Mouse (Mus musculus): ENCODE results near the gene Urgcp.
"Not testable (repeated sequence)": the region's sequence is repeated elsewhere in the genome, so short reads cannot be mapped to it uniquely, and the experiment has no call there.

Gene Urgcp

DNA sequence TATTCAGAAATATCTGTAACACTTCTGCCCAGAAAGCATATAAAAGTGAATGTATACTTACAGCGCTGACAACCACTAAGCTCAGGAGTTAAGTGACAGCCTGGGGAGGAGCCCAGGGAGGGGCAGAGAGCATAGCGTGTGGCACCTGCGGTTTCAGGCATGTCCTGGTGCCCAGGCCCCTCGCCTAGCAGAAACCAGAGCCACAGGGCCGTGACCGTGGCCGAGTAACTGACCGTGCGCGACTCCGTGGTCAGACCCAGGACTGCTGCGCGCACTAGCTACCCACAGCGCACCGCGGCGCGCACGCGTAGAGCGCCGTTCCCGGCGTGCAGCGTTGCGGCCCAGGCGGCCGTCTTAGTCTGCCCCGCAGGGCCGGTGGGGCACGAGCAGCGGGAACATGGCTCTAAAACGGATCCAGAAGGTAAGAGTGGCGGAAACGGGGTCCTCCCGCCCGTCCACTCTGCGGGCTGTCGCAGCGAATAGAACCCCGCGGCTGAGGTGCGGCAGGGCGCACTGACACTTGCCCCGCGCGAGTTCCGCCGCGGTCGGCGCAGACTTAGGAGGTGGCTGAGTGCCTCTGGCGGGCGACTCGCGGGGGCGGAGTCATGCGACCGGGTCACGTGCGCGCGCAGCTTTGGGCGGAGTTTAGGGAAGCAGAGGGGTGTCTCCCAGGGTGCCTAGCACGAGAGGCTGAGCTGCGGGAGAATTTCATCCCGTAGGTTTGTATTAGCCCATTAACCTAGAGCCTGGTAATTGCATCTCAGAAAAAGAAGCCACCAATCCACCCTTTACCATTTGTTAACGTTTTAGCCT, at the start of gene Urgcp:
Gene Urgcp, minus strand, starts transcription at position 557 of the 813 bp plus-strand sequence.
- DNase-seq, result peak; percentile 95

DNA sequence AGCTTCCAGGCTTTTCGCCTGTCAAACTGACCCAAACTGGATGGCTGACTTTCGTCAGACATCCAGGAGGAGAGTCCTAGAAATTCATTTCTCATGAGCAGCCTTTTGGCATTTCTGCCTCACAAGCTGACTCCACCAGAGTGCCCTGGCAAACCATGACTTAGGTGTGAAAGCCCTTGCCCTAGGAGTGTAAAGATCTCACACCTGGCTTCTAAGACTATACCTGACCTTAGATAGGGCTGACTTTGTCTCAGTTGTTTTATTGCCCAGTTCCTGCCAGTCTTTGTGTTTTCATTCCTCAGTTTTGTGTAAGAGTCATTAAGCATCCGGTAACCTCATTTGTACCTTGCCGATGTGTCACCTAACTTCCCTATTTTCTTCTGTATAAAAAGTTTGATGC, 47.3 kb upstream of the Urgcp start:
- not testable (repeated sequence) for DNase-seq

DNA sequence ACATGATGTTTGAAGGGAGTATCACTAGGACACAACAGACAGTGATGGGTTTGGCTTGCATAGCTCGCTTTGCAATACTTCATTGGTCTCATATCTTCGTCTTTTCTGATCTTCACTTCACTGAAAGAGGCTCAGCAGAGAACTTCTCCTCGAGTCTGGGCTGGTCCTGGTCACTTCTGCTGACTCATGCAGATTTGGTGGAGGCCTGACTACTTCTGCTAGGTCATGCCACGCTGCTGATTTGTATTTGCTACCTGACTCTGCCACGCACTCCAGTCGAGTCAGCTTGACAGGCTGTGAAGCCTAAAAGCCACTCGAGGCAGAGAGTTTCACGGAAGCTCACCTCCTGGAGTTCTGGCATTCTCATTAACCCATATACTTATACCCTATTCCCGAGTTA, 45.8 kb upstream of the Urgcp start:
- no peak for DNase-seq

DNA sequence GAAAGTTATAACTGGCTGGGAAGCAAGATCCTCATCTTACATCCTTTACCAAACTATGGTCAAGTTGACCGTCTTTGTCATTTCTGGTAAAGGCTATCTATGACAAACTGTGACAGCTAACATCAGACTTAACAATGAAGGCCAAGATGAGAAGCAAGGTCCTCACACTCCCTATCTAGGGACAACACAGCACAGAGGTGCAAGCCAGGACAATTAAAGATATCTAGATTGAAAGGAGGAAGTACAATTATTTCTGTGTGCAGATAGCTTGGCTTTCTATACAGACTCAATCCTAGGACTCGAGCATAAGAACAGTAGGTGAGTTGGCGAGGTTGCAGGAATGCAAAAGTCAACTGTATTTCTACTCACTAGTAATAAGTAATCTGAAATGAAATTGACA, 43.5 kb upstream of the Urgcp start:
- no peak for DNase-seq

DNA sequence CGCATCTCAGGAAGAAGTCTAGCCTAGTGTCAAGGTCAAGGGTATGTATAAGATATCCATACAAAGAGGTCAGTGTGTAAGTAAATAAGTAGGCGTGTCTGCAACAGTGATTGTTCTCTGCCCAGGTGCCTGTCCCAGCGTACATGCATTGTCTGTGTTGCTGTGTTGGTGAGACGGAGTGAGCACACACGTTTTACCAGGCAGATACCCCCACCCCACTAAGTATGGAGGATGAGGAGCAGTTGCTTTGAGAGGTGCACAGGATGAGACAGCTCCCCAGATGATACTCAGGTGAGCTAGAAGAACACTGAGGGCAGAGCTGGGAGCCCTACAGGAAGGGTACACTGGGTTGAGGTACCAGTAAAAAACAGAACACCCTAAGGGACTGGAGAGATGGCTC, 42.0 kb upstream of the Urgcp start:
- no peak for DNase-seq

- DNase-seq, result peak; percentile 17
Observed at GRCm38 (mm10) chr11:5803551-5803981, 41.4 kb upstream of the Urgcp start, which contains the start of gene Pgam2. Gene Pgam2, minus strand, starts transcription at chr11:5803733.

- no peak for DNase-seq
Observed at GRCm38 (mm10) chr11:5802457-5803217, 40.5 kb upstream of the Urgcp start.

DNA sequence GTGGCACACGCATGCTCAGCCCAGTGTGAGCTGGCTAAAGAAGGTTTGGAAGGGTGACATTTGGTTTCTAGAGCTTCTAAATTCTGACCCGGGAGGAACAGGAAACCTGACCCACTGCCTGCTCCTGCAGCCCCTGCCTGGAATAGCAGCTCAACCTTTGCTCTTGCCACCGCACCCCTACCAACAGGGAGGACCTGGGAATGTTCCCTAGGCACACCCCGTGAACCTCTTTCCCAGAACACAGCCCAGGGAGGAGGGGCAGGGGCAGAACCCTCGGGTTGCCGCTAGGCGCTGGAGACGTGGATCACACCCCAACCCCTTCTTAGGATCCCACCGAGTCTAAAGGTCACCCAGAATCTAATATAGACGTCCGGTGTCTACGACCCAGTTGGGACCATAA, 39.8 kb upstream of the Urgcp start:
- no peak for DNase-seq

GRCm38 (mm10) chr11:5801511-5801910, 39.3 kb upstream of the Urgcp start:
- DNase-seq, result no peak

GRCm38 (mm10) chr11:5799621-5800490, 37.7 kb upstream of the Urgcp start:
- DNase-seq, result peak; percentile 23

GRCm38 (mm10) chr11:5797928-5798327, 35.8 kb upstream of the Urgcp start:
- peak; percentile 42 for DNase-seq

DNA sequence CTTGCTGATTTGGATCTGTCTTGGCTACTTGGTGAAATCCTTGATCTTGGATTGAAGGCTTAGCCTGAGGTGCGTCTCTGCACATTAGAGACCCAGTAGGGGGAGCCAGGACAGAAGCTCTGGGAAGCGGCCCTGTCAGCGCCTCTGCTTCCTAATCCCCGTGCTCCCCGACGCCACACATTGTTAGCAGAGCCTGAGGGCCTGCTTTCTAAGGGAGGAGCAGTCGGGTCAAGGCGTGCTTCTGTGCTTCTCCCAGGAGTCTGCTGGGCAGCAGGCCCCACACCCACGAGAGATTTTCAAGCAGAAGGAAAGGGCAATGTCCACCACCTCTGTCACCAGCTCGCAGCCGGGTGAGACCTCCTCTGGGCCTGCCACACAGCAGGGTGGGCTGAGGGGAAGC, 35.2 kb upstream of the Urgcp start:
- peak; percentile 21 for DNase-seq

DNA sequence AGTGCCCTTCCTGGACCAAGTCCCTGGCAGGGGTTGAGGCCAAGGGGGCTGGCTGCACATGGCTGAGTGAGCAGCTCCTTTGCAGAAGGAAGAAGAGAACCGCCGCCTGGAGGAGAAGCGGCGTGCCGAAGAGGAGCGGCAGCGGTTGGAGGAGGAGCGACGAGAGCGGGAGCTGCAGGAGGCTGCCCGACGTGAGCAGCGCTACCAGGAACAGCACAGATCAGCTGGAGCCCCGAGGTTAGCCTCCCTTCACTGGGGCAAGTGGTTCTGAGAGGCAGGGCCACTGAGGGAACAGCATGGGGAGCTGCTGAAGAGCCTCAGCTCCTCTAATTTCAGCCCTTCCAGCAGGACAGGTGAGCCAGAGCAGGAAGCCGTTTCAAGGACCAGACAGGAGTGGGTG, 34.8 kb upstream of the Urgcp start:
- DNase-seq, result no peak

DNA sequence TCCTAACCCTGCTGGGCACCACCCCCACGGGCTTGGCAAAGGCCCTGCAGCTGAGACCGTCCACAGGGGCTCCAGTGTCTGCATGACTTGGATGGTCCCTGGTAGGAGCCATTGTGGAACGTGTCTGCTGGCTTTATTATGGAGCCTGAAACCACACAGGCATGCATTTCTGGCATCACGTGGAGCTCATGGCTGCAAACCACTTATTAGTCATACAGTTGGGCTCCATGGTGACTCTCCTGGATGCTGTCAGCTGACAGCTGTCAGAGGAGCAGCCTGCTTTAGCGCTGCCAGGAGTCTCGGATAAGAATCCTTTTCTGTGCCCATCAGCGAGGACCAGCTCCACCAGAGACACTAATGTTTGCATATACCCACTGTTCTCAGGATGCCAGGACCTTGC, 33.5 kb upstream of the Urgcp start:
- DNase-seq, result no peak

GRCm38 (mm10) chr11:5795290-5795689, 33.1 kb upstream of the Urgcp start:
- no peak for DNase-seq

DNA sequence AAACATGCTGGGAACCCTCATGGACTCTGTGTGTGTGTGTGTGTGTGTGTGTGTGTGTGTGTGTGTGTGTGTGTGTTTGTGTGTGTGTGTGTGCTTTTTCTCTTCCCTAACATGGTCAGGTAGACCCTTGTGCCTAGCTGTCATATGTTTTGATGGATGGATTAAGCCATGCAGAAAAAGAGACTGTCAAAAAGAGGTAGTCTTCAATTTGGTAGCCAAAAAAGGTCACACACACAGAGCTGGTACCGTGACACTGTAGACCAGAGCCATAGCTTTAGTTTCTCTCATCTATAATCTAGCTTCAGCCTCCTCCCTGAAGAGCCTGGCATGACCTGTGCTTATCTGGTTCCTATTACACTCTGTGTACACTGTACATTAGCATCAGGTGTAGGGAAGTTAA, 28.3 kb upstream of the Urgcp start:
- DNase-seq, result no peak

DNA sequence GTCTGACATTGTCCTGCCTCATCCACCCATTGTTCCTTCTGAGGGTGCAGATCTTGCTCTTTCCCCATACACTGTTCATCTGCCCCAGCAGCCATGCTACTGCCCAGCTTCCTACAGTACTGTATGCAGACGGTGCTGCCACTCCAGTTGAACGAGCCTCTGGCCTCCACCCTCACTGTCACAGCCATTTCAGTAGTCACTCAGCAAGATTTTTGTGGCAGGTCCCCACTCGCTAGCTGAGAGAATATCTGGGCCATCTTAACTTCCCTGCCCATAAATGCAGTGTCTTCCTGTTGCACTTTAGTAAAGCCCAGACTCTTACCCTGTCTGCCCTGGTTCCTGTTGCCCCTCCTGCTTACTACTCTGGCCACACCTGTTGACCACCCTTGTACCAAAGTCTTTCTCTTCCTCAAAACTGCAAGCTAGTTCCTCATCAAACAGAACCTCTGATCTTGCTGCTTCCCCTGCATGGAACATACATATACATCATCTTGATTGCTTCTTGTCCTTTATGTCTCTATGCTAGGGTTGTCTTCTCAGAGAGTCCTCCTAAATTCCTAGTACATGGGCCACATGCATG, 27.7 kb upstream of the Urgcp start:
- no peak for DNase-seq

GRCm38 (mm10) chr11:5789071-5789753, 27.0 kb upstream of the Urgcp start:
- DNase-seq, result no peak

GRCm38 (mm10) chr11:5788056-5789014, 26.2 kb upstream of the Urgcp start, which contains the start of gene Dbnl:
Gene Dbnl, plus strand, starts transcription at chr11:5788488.
- DNase-seq, result peak; percentile 97

GRCm38 (mm10) chr11:5787671-5788055, 25.5 kb upstream of the Urgcp start:
- no peak for DNase-seq

DNA sequence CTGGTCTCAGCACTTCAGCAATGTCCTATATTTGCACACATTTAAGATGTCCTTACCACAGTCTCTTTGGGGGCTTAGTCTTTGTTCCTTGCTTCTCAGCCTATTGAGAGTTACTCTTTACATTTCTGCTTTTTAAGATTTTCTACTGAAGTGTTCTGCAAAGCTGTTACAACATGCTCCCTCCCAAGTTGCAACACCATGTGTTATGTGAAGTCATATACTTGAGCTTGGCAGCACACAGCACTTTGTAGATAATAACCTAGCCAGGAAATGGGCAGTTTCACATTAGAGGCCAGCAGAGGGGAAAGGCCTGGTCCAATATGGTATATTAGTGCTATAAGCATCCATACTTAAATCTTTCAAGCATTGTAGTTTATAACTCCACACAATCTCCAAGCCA, 23.6 kb upstream of the Urgcp start:
- DNase-seq, result no peak
